Mouse (Mus musculus) cerebellum, adult 2 months (tissue): Measurements from ENCODE around the gene Tead4. TPM values are rescaled to one million over a fixed set of nuclear protein-coding genes. Genes with fewer than 3 reads are reported as not detected.

ENCODE experiments used
- DNase-seq, 2 experiments: peaks; one replicate each; pipeline ENCODE4 v3.0.0; 2021
- H3K27ac ChIP-seq: fragments of 200-500 bp; 2 replicates; pipeline ENCODE4 v1.5.1; 2012; ENCODE audit warnings: low read length, control low read depth, inconsistent platforms; ENCODE audit not compliant: insufficient read depth
- H3K27me3 ChIP-seq: fragments of 200-500 bp; 2 replicates; pipeline ENCODE4 v1.6.1; 2012; ENCODE audit warnings: inconsistent platforms, mild to moderate bottlenecking, low read length, moderate library complexity; ENCODE audit not compliant: control insufficient read depth, insufficient read depth
- H3K4me1 ChIP-seq: fragments of 200-500 bp; 2 replicates; pipeline ENCODE4 v1.6.1; 2011; ENCODE audit warnings: low read length; ENCODE audit not compliant: control insufficient read depth, insufficient read depth
- H3K4me3 ChIP-seq: fragments of 200-500 bp; replicated peaks from 2 replicates; pipeline ENCODE3; 2011; ENCODE audit warnings: mild to moderate bottlenecking, low read depth, low read length, control low read depth; ENCODE audit not compliant: insufficient read depth
- CTCF ChIP-seq: fragments of 200-500 bp; IDR thresholded peaks from 2 replicates; pipeline ENCODE4 v1.5.1; 2011; ENCODE audit warnings: low read depth, mild to moderate bottlenecking, control low read depth, low read length, moderate library complexity, borderline replicate concordance; ENCODE audit not compliant: insufficient read depth
- POLR2A ChIP-seq: fragments of 200-500 bp; IDR thresholded peaks from 2 replicates; pipeline ENCODE4 v1.6.1; 2011; ENCODE audit warnings: low read length, control low read depth, borderline replicate concordance; ENCODE audit not compliant: insufficient read depth
- WGBS: fragments of 180-500 bp; shearing (Covaris S2); methylation state at CpG from one replicate; pipeline ENCODE4 v1.1.7; 2018; 5-methylcytosine and 5-hydroxymethylcytosine counted together
- polyA plus RNA-seq: library from polyadenylated mRNA; depleted of rRNA; stranded (reverse); fragments of >200 nt; gene quantifications from 2 replicates; pipeline ENCODE4 v1.2.3, GENCODE M21; 2012; rRNA removed

The Tead4 gene
- polyA plus RNA-seq = 4.7 and 5.5 TPM in 2 replicates

DNA sequence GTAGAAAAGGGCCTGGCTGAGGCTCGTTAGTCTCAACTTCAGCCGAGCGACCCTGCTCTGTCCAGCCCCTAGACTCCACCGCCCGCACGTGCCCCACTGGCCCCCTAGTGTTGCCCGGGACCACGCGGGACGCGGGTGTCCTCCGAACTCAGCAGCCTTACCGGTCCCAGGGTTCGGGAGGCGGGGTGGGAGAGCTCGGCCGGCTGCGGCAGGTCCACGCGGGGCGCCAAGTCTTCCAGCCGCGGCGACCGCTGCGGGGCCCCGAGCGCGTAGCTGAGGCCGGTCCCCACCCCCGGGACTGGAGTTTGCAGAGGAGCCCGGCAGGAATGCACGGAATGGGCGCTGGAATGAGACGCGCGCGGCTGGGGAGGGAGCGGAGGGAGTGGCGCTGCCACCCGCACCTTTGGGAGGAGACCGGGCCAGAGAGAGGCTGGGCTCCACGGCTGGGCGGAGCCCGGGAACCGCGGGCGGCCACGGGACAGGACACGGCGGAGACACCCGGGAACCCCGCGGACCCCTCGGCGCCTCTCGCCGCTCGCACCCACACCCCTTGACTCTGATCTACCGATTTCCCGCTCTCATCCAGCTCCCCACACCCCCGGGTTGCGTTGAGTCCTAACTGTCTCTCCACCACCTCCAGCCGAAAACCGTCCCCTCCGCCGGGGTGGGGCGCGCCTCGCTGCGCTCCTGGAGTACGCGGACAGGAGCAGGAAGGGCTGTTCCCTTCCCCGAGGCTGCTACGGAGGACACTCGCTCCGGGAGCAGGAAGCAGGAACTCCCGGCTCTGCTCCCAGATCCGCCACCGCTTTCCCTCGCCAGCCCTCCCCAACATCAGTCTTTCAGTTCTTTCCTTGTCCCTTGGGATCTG, at the start of gene Tead4:
Gene Tead4, minus strand, starts transcription at position 690 of the 868 bp plus-strand sequence.
- Histone ChIP-seq H3K4me3 (peak within 1 kb of the TSS; percentile 84), H3K4me1 (peaks cover 35% of the 10 kb centered on the region), H3K27me3 (no peaks in the 10 kb centered on the region), H3K27ac (peak within 1 kb of the TSS; percentile 63)
- peak; percentile 82 to 84 for DNase-seq
- under 1% methylated on average over 77 of the region's 81 CpGs for WGBS
- TF ChIP-seq CTCF = no peak
- peak; percentile 32; the same call in 1 of the 2 replicates for TF ChIP-seq POLR2A

- Histone ChIP-seq H3K4me1 (peaks cover 16% of the 10 kb centered on the region), H3K4me3 (no peak overlapping the region), H3K27ac (no peak overlapping the region), H3K27me3 (no peaks in the 10 kb centered on the region)
- TF ChIP-seq CTCF (no peak), POLR2A (no peak)
- WGBS = 15% methylated on average over 7 of the region's 7 CpGs
- DNase-seq = peak in 1 of 2 experiments; percentile 45
Observed at GRCm38 (mm10) chr6:128349711-128350110, 49.1 kb upstream of the Tead4 start.

DNA sequence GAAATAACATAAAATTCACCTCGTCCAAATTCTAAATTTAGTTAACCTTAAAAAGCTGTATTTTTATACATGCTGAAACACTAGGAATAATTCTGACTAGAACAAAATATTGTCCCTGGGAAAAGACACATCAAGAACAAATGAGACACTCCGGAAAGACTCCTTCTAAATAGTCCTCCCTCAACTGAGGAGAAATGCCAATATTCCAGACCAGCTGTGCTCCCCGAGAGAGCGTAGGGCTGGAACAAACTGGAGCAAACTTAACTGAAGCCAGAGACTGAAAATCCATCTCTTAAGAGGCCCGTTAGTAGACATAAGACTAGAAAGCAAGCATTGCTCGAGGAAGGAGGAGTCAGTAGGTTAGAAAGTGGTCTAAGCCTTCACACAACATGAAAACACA, 46.2 kb upstream of the Tead4 start:
- Histone ChIP-seq H3K27me3 (no peaks in the 10 kb centered on the region), H3K4me1 (peaks cover 13% of the 10 kb centered on the region), H3K27ac (no peak overlapping the region), H3K4me3 (no peak overlapping the region)
- TF ChIP-seq CTCF = no peak
- no peak for TF ChIP-seq POLR2A
- WGBS = 67% methylated on average over 6 of the region's 6 CpGs
- no peak for DNase-seq

DNA sequence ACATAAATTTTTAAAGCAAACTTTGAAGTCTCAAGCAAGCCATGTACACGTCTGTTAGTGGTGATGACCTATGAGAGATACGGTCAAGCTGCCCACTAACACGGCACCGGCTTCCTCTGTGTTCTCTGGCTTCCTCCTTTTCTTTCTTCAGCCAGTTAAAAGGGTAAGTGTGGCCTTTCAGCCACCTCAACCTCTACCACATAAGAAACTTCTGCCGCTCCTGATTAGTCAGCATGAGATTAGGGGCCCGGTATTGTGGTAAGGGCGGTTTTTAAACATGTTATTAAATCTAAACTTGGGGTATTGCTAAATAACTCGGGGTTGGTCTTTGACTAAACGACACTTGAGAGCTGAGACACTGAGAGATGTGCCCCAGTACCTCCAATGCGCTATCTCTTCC, 45.0 kb upstream of the Tead4 start:
- Histone ChIP-seq H3K4me3 (no peak overlapping the region), H3K27ac (no peak overlapping the region), H3K27me3 (no peaks in the 10 kb centered on the region), H3K4me1 (peaks cover 13% of the 10 kb centered on the region)
- 91% methylated on average over 10 of the region's 10 CpGs for WGBS
- TF ChIP-seq POLR2A = no peak
- no peak for TF ChIP-seq CTCF
- DNase-seq = no peak

- 90% methylated on average over 11 of the region's 11 CpGs for WGBS
- peaks cover 4% of the 10 kb centered on the region; the same call in 1 of the 2 replicates for H3K4me1 ChIP-seq
- TF ChIP-seq POLR2A = no peak
- no peak for TF ChIP-seq CTCF
- DNase-seq = no peak
- H3K4me3 ChIP-seq = no peak overlapping the region
- H3K27ac ChIP-seq = no peak overlapping the region
- H3K27me3 ChIP-seq = no peaks in the 10 kb centered on the region
Observed at GRCm38 (mm10) chr6:128341956-128342723, 41.5 kb upstream of the Tead4 start.

DNA sequence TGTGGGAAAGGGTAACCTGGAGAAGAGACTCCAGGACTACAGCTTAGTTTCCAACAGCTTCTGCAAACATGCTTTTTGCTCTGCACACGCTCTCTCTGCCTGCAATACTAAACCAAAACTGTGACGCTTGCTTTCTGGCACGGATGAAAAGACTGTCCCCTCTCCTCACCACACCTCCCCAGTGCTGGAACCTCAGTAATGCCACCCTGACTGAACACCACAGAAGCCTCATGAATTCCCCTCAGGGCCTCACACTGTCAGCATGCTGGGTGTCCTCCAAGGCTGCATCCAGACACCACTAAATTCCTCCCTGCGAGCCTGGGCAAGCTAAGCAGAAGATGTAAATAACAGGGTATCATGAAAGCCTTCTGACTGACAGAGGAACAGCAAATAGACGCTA, 38.3 kb upstream of the Tead4 start:
- DNase-seq = no peak
- no peak for TF ChIP-seq CTCF
- no peak for TF ChIP-seq POLR2A
- H3K4me3 ChIP-seq = no peak overlapping the region
- H3K27me3 ChIP-seq = no peaks in the 10 kb centered on the region
- peaks cover 4% of the 10 kb centered on the region; the same call in 1 of the 2 replicates for H3K4me1 ChIP-seq
- WGBS = 42% methylated on average over 5 of the region's 5 CpGs
- no peak overlapping the region for H3K27ac ChIP-seq

DNA sequence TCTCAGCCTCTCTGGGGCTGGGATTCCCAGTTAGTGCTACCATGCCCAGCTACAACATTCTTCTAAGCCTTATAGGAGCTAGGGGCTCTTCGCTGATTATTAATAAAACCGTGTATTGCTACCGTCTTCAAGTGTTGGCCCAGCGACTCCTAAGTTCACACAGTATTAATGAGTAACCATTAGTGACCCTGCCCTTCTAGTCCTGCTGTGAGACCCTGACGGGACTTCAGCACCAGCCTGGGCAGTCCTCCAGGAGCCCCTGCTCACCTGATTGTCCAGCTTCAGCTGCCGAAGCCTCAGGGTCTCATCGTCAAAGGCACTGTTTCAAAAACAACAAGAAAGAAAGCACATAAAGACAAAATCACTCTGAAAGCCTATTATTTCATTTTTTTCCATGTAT, 36.8 kb upstream of the Tead4 start:
- 62% methylated on average over 7 of the region's 7 CpGs for WGBS
- no peak for DNase-seq
- H3K4me1 ChIP-seq = peaks cover 4% of the 10 kb centered on the region; the same call in 1 of the 2 replicates
- H3K27me3 ChIP-seq = no peaks in the 10 kb centered on the region
- TF ChIP-seq POLR2A = no peak
- no peak for TF ChIP-seq CTCF
- H3K4me3 ChIP-seq = no peak overlapping the region
- no peak overlapping the region for H3K27ac ChIP-seq
